Mouse (Mus musculus) lung, postnatal 0 days (tissue): Measurements from ENCODE around the gene Hyal1. TPM values are rescaled to one million over a fixed set of nuclear protein-coding genes. Genes with fewer than 3 reads are reported as not detected.

ENCODE experiments used
- ATAC-seq: fragments of 200-750 bp; cut with Nextera tagmentation; 2 replicates; pipeline ENCODE4 v1.8.0; 2017; ENCODE audit warnings: moderate library complexity
- DNase-seq: peaks from one replicate; pipeline ENCODE4 v3.0.0-alpha.2; 2016; ENCODE audit warnings: low spot score
- H3K27ac ChIP-seq: fragments of 300-500 bp; sonication (generic); 2 replicates; pipeline ENCODE4 v1.5.1; 2014; ENCODE audit warnings: antibody characterized with exemption, mild to moderate bottlenecking, low read length, mixed read lengths
- H3K27me3 ChIP-seq: fragments of 300-500 bp; sonication (generic); replicated peaks from 2 replicates; pipeline ENCODE4 v1.6.1; 2014; ENCODE audit warnings: low read length, mixed read lengths; ENCODE audit not compliant: insufficient read depth
- H3K36me3 ChIP-seq: fragments of 300-500 bp; sonication (generic); 2 replicates; pipeline ENCODE4 v1.6.1; 2014; ENCODE audit warnings: low read length, mixed read lengths; ENCODE audit not compliant: insufficient read depth
- H3K4me1 ChIP-seq: fragments of 300-500 bp; sonication (generic); 2 replicates; pipeline ENCODE4 v1.6.1; 2014; ENCODE audit warnings: antibody characterized with exemption, low read depth, low read length, mixed read lengths; ENCODE audit not compliant: insufficient read depth
- H3K4me2 ChIP-seq: fragments of 300-500 bp; sonication (generic); replicated peaks from 2 replicates; pipeline ENCODE4 v1.6.1; 2014; ENCODE audit warnings: low read depth, mild to moderate bottlenecking, low read length, moderate library complexity, mixed read lengths
- H3K4me3 ChIP-seq: fragments of 300-500 bp; sonication (generic); 2 replicates; pipeline ENCODE4 v1.5.1; 2014; ENCODE audit warnings: low read depth, low read length
- H3K9ac ChIP-seq: fragments of 300-500 bp; sonication (generic); replicated peaks from 2 replicates; pipeline ENCODE4 v1.6.1; 2014; ENCODE audit warnings: low read depth, mild to moderate bottlenecking
- H3K9me3 ChIP-seq: fragments of 300-500 bp; sonication (generic); 2 replicates; pipeline ENCODE4 v1.6.1; 2016; ENCODE audit warnings: low read length, mixed read lengths
- CTCF ChIP-seq: IDR thresholded peaks from 2 replicates; pipeline ENCODE4 v1.5.1; 2016; ENCODE audit warnings: antibody characterized with exemption, mild to moderate bottlenecking
- EP300 ChIP-seq: IDR thresholded peaks from 2 replicates; pipeline ENCODE4 v1.6.1; 2016; ENCODE audit warnings: antibody characterized with exemption, mild to moderate bottlenecking, control low read depth
- WGBS: fragments of 180-500 bp; shearing (Covaris S2); extraction: QIAGEN DNeasy Blood & Tissue Kit; methylation state at CpG from one replicate; pipeline ENCODE4 v1.1.7; 2014; 5-methylcytosine and 5-hydroxymethylcytosine counted together
- polyA plus RNA-seq: library from polyadenylated mRNA; unstranded; fragments of >200 nt; fragmentation: Nextera tagmentation; extraction: Ambion mirVana; gene quantifications from 2 replicates; pipeline ENCODE4 v1.2.1, GENCODE M21; 2015

The Hyal1 gene
- polyA plus RNA-seq, 1 experiment from 2014 or later: 11.0 TPM

DNA sequence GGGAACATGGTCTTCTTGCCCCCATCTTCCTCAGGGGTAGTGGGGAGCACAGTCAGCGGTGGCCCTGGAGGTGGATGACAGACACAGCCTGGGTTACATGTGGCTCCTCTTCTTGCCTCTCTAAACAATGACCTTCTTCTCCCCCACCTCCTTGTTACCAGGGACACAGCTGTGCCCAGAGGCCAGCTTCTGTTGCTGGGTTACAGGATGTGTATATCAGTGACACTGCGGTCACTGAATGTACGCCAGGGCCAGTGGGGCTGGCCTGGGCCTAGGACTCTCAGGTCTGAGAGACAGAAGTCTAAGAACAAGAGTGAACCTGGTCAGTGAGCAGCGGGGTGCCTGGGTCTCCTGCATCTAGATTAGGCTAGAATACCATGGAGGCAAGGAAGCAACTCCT, 38.3 kb downstream of the Hyal1 start:
- no peak for DNase-seq
- TF ChIP-seq EP300: no peak
- TF ChIP-seq CTCF: no peak
- Histone ChIP-seq H3K9me3 (no peaks in the 10 kb centered on the region), H3K9ac (no peak overlapping the region), H3K27ac (no peak overlapping the region), H3K4me1 (peaks cover 34% of the 10 kb centered on the region), H3K4me2 (no peak overlapping the region), H3K27me3 (no peaks in the 10 kb centered on the region), H3K36me3 (peaks cover 37% of the 10 kb centered on the region), H3K4me3 (no peak overlapping the region)
- 89% methylated on average over 4 of the region's 4 CpGs for WGBS
- no peak for ATAC-seq

- Histone ChIP-seq H3K9me3 (no peaks in the 10 kb centered on the region), H3K4me2 (no peak overlapping the region), H3K36me3 (peaks cover 47% of the 10 kb centered on the region), H3K27ac (0 out of 2 replicates have a peak overlapping the region, but pooled peaks have one; percentile 44), H3K4me3 (no peak overlapping the region), H3K9ac (no peak overlapping the region), H3K27me3 (no peaks in the 10 kb centered on the region), H3K4me1 (peaks cover 22% of the 10 kb centered on the region; the same call in 1 of the 2 replicates)
- no peak for TF ChIP-seq EP300
- TF ChIP-seq CTCF: peak; percentile 33
- 69% methylated on average over 2 of the region's 2 CpGs for WGBS
- no peak for ATAC-seq
- DNase-seq: no peak
These were observed 40.7 kb downstream of the Hyal1 start for GRCm38 (mm10) chr9:107617461-107617860.

GRCm38 (mm10) chr9:107618098-107618497, 41.4 kb downstream of the Hyal1 start:
- no peak for TF ChIP-seq CTCF
- peak; percentile 35; the same call in 1 of the 2 replicates for TF ChIP-seq EP300
- H3K27me3 ChIP-seq: no peaks in the 10 kb centered on the region
- no peaks in the 10 kb centered on the region for H3K9me3 ChIP-seq
- peak; percentile 31 for DNase-seq
- H3K9ac ChIP-seq: no peak overlapping the region
- peaks cover 19% of the 10 kb centered on the region; the same call in 1 of the 2 replicates for H3K4me1 ChIP-seq
- peaks cover 48% of the 10 kb centered on the region for H3K36me3 ChIP-seq
- peak overlapping the region; percentile 86 for H3K27ac ChIP-seq
- WGBS: 71% methylated on average over 6 of the region's 6 CpGs
- H3K4me2 ChIP-seq: no peak overlapping the region
- peak; percentile 9; the same call in 1 of the 2 replicates for ATAC-seq
- no peak overlapping the region for H3K4me3 ChIP-seq

GRCm38 (mm10) chr9:107618778-107619545, 42.2 kb downstream of the Hyal1 start:
- Histone ChIP-seq H3K36me3 (peaks cover 48% of the 10 kb centered on the region), H3K4me1 (peaks cover 19% of the 10 kb centered on the region; the same call in 1 of the 2 replicates), H3K27ac (peak overlapping the region; percentile 86), H3K9ac (no peak overlapping the region), H3K9me3 (no peaks in the 10 kb centered on the region), H3K27me3 (no peaks in the 10 kb centered on the region), H3K4me2 (no peak overlapping the region), H3K4me3 (no peak overlapping the region)
- WGBS: 9% methylated on average over 13 of the region's 13 CpGs
- DNase-seq (peak; percentile 90), ATAC-seq (peak; percentile 88)
- TF ChIP-seq CTCF (no peak), EP300 (peak; percentile 71)

DNA sequence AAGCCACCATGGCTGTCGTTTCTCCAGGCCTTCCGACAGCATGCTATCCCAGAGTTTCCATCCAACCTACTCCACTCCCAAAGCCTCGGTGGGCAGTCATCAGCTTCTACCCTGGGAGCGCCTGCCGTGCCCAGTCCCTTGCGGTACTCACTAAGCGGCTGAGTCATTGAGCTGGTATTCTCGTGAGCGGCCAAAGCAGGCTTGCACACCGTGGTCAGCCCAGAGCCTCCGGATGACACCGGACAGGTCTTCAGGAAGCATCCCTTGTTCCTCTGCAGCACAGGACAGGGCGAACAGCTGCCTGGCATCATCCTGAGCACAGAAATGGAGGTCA, 42.8 kb downstream of the Hyal1 start:
- no peak overlapping the region for H3K9ac ChIP-seq
- DNase-seq (no peak), ATAC-seq (peak; percentile 13)
- H3K27me3 ChIP-seq: no peaks in the 10 kb centered on the region
- no peaks in the 10 kb centered on the region for H3K9me3 ChIP-seq
- WGBS: 37% methylated on average over 13 of the region's 13 CpGs
- H3K27ac ChIP-seq: peak overlapping the region; percentile 86
- peaks cover 19% of the 10 kb centered on the region; the same call in 1 of the 2 replicates for H3K4me1 ChIP-seq
- no peak overlapping the region for H3K4me2 ChIP-seq
- peaks cover 47% of the 10 kb centered on the region for H3K36me3 ChIP-seq
- no peak overlapping the region for H3K4me3 ChIP-seq
- TF ChIP-seq EP300 (no peak), CTCF (no peak)

DNA sequence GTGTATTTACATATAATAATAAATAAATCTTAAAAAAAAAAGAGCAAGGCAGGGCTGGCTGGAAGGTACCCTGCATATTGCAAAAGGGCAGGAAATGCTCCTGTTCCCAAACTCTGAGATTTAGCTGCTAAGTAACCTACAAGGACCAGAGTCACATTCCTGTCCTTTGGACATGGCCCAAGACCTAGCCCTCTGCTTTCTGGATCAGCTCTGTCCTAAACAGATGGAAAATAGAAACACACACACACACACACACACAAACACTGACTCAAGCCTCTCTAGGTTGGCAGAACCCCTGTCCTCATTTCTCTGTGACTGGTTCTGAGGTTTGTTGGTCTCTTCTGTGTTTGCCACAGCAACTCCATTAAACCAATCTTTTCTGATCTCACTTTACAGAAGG, 44.2 kb downstream of the Hyal1 start:
- ATAC-seq (no peak), DNase-seq (peak; percentile 43)
- no peak overlapping the region for H3K4me3 ChIP-seq
- no peaks in the 10 kb centered on the region for H3K27me3 ChIP-seq
- no peak overlapping the region for H3K27ac ChIP-seq
- H3K4me1 ChIP-seq: peaks cover 19% of the 10 kb centered on the region; the same call in 1 of the 2 replicates
- H3K36me3 ChIP-seq: peaks cover 37% of the 10 kb centered on the region
- H3K4me2 ChIP-seq: no peak overlapping the region
- no peak overlapping the region for H3K9ac ChIP-seq
- no peaks in the 10 kb centered on the region for H3K9me3 ChIP-seq
- TF ChIP-seq CTCF (no peak), EP300 (no peak)
